Mouse (Mus musculus): ENCODE measurements around the gene Batf2. TPM values are rescaled to one million over a fixed set of nuclear protein-coding genes. Genes with fewer than 3 reads are reported as not detected.
A peak's percentile ranks its signal among the peaks of the same experiment; 100 is the strongest.

Gene Batf2
- polyA plus RNA-seq, 1 experiment from 2014 or later = 0.49 TPM

DNA sequence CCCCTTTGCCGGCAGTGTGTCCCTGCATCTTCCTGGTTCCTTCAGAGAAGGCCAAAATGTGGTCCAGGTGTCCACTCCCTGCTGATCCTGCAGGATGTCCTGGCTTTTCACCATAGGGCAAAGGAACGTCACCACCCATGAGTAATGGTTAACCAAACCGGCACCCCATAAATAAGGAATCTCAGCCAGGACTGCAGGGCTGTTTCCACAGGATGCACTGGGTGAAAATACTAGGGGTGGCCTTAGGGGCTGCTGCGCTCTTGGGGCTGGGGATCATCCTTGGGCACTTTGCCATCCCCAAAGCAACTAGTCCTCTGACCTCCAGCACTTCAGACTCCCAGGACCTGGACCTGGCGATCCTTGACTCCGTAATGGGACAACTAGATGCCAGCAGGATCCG, 35.2 kb upstream of the Batf2 start, which contains the start of gene Naaladl1:
Naaladl1 (plus strand) TSS at position 197 of the 400 bp plus-strand sequence.
- Histone ChIP-seq H3K9ac (ENCODE audit: low read depth, low read length) (no peak within 1 kb of the TSS), H3K4me1 (replicated peaks; ENCODE audit: insufficient read depth, low read length) (no peaks in the 10 kb centered on the region), H3K9me3 (replicated peaks; ENCODE audit: low read length) (no peaks in the 10 kb centered on the region), H3K4me3 (replicated peaks; ENCODE audit: low read depth, low read length) (no peak within 1 kb of the TSS), H3K36me3 (ENCODE audit: insufficient read depth, low read length) (no peaks in the 10 kb centered on the region), H3K27ac (no peak within 1 kb of the TSS), H3K27me3 (ENCODE audit: insufficient read depth, low read length) (no peaks in the 10 kb centered on the region), H3K4me2 (ENCODE audit: low read length) (no peak within 1 kb of the TSS)
- ATAC-seq (replicated peaks; ENCODE audit: low FRiP score, low read depth) (no peak), DNase-seq (ENCODE audit: low spot score) (no peak)
- no peak for TF ChIP-seq CTCF (IDR thresholded peaks at IDR 0.05; ENCODE audit: low read depth)
- WGBS = 76% methylated on average over 7 of the region's 7 CpGs

DNA sequence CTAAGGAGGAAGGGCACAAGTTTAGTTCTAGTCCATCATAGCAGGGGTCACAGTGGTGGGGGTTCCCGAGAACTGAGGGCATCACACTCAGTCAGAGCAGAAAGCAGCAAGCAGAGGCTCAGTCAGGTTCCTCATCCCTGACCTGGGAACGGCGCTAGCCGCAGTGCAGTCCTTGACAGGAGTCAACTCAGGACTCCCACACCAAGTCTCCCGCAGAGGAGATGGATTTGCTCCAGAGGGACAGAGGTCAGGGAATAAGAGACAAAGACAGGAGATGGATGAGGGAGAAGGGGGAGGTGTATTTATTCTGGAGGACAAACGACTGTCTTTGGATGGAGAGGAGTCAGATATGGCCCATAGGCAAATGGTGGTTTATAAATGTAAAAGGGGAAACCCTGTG, 27.7 kb upstream of the Batf2 start:
- Histone ChIP-seq H3K36me3 (ENCODE audit: insufficient read depth, low read length) (peaks cover 19% of the 10 kb centered on the region), H3K4me2 (ENCODE audit: low read length) (no peak overlapping the region), H3K27ac (no peak overlapping the region), H3K9me3 (replicated peaks; ENCODE audit: low read length) (no peaks in the 10 kb centered on the region), H3K27me3 (ENCODE audit: insufficient read depth, low read length) (no peaks in the 10 kb centered on the region), H3K4me1 (replicated peaks; ENCODE audit: insufficient read depth, low read length) (peaks cover 5% of the 10 kb centered on the region), H3K4me3 (replicated peaks; ENCODE audit: low read depth, low read length) (no peak overlapping the region), H3K9ac (ENCODE audit: low read depth, low read length) (no peak overlapping the region)
- ATAC-seq (replicated peaks; ENCODE audit: low FRiP score, low read depth) (no peak), DNase-seq (ENCODE audit: low spot score) (no peak)
- 34% methylated on average over 6 of the region's 6 CpGs for WGBS
- no peak for TF ChIP-seq CTCF (IDR thresholded peaks at IDR 0.05; ENCODE audit: low read depth)

DNA sequence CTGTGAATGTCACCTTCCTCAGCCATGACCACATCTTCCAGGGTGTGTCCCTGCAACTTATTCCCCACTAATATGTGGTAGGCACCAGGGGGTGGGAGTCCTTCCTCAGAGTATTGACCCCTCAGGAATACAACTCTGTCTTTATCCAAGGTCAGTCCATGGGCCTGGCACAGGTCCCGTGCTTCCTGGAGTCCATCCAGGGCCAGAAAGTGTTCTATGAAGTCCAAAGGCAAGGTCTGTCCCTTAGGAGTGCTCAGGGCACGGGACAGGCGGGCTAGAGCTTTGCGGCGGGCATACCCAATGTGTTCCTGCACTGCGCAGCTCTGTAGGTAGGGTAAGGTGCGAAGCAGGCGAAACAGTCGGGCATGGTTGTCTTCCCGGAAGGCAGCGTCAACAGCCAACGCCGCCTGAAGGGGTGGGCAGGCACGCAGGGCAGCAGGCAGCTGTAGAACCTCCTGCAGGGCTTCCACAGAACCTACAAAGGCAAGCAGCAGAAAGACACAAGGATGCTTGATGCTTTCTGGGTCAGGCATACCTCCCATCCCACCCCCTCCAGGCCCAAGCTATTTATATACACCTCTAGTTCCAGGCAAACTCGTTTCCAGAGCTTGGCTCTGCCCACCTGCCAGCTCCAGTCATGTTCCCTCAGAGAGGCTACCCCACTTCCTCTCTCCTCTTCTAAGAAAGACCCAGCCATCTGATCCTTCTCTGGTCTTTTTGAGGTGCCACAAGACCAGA, 24.5 kb upstream of the Batf2 start:
- peak overlapping the region; percentile 98; the same call in 1 of the 2 replicates for H3K4me2 ChIP-seq (ENCODE audit: low read length)
- no peak overlapping the region for H3K4me3 ChIP-seq (replicated peaks; ENCODE audit: low read depth, low read length)

DNA sequence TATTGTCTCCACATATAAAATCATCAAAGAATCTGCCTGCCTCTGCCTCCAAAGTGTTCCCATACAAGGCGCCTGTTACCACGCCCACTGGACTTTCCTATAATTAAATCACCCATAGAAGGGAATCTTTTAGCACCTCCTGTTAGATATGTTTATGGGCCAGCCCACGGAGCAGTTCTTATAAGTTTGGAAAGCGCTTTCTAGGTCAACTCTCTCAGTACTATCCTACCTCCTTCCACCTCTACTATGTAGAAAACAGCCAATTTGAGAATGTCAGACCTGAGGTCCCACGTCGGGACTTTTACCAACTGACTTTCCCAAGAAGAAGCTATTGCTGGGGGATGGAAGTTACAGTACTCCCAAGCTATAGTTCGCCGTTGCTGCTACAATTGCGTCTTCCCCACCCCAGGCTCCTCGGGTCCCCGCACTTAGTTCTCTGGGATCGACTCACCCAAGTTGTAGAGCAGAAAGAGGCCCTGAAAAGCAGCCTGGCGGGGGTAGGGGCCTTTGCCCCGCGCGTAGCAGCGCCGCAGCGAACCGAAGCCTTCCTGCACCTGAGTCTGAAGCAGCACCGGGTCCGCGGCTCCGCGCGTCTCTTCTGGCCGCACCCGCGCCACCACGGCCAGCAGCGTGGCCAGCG, 23.3 kb upstream of the Batf2 start:
- H3K4me2 ChIP-seq (ENCODE audit: low read length) = peak overlapping the region; percentile 98

More for the DNA sequence above, 24.5 kb upstream of the Batf2 start:
- H3K9me3 ChIP-seq (replicated peaks; ENCODE audit: low read length) = no peaks in the 10 kb centered on the region
- H3K27ac ChIP-seq = no peak overlapping the region
- 93% methylated on average over 15 of the region's 15 CpGs for WGBS
- TF ChIP-seq CTCF (IDR thresholded peaks at IDR 0.05; ENCODE audit: low read depth) = no peak
- peaks cover 19% of the 10 kb centered on the region for H3K36me3 ChIP-seq (ENCODE audit: insufficient read depth, low read length)
- no peak for DNase-seq (ENCODE audit: low spot score)
- no peak for ATAC-seq (replicated peaks; ENCODE audit: low FRiP score, low read depth)
- no peaks in the 10 kb centered on the region for H3K27me3 ChIP-seq (ENCODE audit: insufficient read depth, low read length)
- H3K4me1 ChIP-seq (replicated peaks; ENCODE audit: insufficient read depth, low read length) = peaks cover 5% of the 10 kb centered on the region
- 0 out of 2 replicates have a peak overlapping the region, but pooled peaks have one; percentile 18 for H3K9ac ChIP-seq (ENCODE audit: low read depth, low read length)

DNA sequence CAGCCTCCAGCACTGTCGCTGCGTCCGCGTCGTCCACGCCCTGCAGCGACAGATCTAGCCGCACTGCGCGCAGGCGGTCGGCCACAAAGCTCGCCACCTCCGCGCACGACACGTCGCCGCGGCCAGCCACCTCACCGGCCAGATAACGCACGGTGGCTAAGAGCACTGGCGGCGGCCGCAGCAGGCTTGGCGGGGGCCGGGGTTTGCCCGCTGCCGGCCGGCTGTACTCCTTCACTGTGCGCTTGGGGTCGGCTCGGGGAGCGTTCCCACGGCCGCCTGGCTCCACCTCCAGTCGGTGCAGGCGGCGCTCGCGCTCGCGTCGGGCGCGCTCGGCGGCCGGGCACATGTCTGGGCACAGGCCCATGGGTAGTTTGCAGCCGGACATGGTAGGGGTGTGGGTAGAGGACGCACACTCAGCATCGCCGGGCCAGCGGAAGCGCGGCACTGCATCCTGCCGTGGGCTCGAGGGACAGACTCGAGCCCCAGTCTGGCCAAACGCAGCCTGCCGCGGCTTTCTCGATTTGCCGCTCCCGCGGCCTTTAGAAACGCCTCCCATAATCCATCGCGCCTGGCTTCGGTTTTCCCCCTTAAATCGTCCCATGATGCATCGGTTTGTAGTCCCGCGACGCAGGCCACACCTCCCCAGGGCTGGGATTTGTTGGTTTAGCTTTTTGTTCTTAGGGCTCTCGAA, 22.7 kb upstream of the Batf2 start, which contains the start of gene Sac3d1:
Sac3d1 (minus strand) TSS at position 665 of the 691 bp plus-strand sequence.
- peak; percentile 72 for ATAC-seq (replicated peaks; ENCODE audit: low FRiP score, low read depth)
- H3K4me2 ChIP-seq (ENCODE audit: low read length) = peak within 1 kb of the TSS; percentile 98
- under 1% methylated on average over 77 of the region's 77 CpGs for WGBS
- H3K4me1 ChIP-seq (replicated peaks; ENCODE audit: insufficient read depth, low read length) = peaks cover 5% of the 10 kb centered on the region
- H3K27ac ChIP-seq = peak within 1 kb of the TSS; percentile 95
- peak; percentile 97 for DNase-seq (ENCODE audit: low spot score)
- peaks cover 19% of the 10 kb centered on the region for H3K36me3 ChIP-seq (ENCODE audit: insufficient read depth, low read length)
- no peak; the same call in 1 of the 2 replicates for TF ChIP-seq CTCF (IDR thresholded peaks at IDR 0.05; ENCODE audit: low read depth)
- peak within 1 kb of the TSS; percentile 81 for H3K9ac ChIP-seq (ENCODE audit: low read depth, low read length)
- H3K4me3 ChIP-seq (replicated peaks; ENCODE audit: low read depth, low read length) = peak within 1 kb of the TSS; percentile 79
- no peaks in the 10 kb centered on the region for H3K9me3 ChIP-seq (replicated peaks; ENCODE audit: low read length)
- no peaks in the 10 kb centered on the region for H3K27me3 ChIP-seq (ENCODE audit: insufficient read depth, low read length)

More for the DNA sequence above, 23.3 kb upstream of the Batf2 start:
- peak overlapping the region; percentile 95 for H3K27ac ChIP-seq
- peaks cover 19% of the 10 kb centered on the region for H3K36me3 ChIP-seq (ENCODE audit: insufficient read depth, low read length)
- no peaks in the 10 kb centered on the region for H3K9me3 ChIP-seq (replicated peaks; ENCODE audit: low read length)
- H3K27me3 ChIP-seq (ENCODE audit: insufficient read depth, low read length) = no peaks in the 10 kb centered on the region
- peak overlapping the region; percentile 79 for H3K4me3 ChIP-seq (replicated peaks; ENCODE audit: low read depth, low read length)
- ATAC-seq (replicated peaks; ENCODE audit: low FRiP score, low read depth) (no peak), DNase-seq (ENCODE audit: low spot score) (no peak)
- peaks cover 5% of the 10 kb centered on the region for H3K4me1 ChIP-seq (replicated peaks; ENCODE audit: insufficient read depth, low read length)
- no peak for TF ChIP-seq CTCF (IDR thresholded peaks at IDR 0.05; ENCODE audit: low read depth)
- WGBS = 4% methylated on average over 32 of the region's 32 CpGs
- H3K9ac ChIP-seq (ENCODE audit: low read depth, low read length) = peak overlapping the region; percentile 81

DNA sequence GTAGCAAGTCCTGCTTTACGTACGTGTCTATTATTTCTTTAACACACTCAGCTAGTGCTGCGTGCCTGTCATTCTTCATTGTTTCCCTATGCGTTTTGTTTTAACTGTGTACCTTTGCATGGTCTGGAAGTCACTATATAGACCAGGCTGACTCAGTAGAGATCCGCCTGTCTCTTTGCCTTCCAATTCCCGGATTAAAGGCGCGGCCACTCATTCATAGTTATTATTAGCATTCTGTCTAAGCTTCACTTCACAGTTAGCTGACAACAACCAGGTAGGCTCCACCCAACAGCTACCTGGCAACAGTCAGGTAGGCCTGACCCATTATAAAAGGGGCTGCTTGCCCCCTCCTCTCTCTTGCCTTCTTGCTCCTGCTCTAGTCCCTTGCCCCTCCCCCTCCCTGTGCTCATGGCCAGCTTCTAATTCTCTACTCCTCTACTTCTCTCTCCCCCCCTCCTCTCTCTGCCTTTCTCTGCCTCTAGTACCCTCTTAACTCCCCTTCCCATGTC, 22.1 kb upstream of the Batf2 start:
- Histone ChIP-seq H3K9me3 (replicated peaks; ENCODE audit: low read length) (no peaks in the 10 kb centered on the region), H3K27ac (peak overlapping the region; percentile 95), H3K4me2 (ENCODE audit: low read length) (peak overlapping the region; percentile 98), H3K27me3 (ENCODE audit: insufficient read depth, low read length) (no peaks in the 10 kb centered on the region), H3K4me3 (replicated peaks; ENCODE audit: low read depth, low read length) (peak overlapping the region; percentile 79), H3K9ac (ENCODE audit: low read depth, low read length) (peak overlapping the region; percentile 38; the same call in 1 of the 2 replicates), H3K4me1 (replicated peaks; ENCODE audit: insufficient read depth, low read length) (peaks cover 5% of the 10 kb centered on the region), H3K36me3 (ENCODE audit: insufficient read depth, low read length) (peaks cover 17% of the 10 kb centered on the region)
- no peak for TF ChIP-seq CTCF (IDR thresholded peaks at IDR 0.05; ENCODE audit: low read depth)
- WGBS = 2% methylated on average over 8 of the region's 8 CpGs
- ATAC-seq (replicated peaks; ENCODE audit: low FRiP score, low read depth) (no peak), DNase-seq (ENCODE audit: low spot score) (no peak)

Data from kidney, postnatal 0 days (tissue).